Mouse (Mus musculus): Measurements from ENCODE around the gene Cers5. TPM values are rescaled to one million over a fixed set of nuclear protein-coding genes. Genes with fewer than 3 reads are reported as not detected.
A peak's percentile ranks its signal among the peaks of the same experiment; 100 is the strongest.

Cers5 gene
- total and polyA plus RNA-seq, 3 experiments, result 17.4 to 21.6 (median 17.9) TPM

GRCm38 (mm10) chr15:99735631-99736030 is 37.1 kb downstream of the Cers5 start:
- Histone ChIP-seq H3K4me1 (ENCODE audit: control insufficient read depth, insufficient read depth, low read length) (no peaks in the 10 kb centered on the region), H3K27ac (no peak overlapping the region), H3K4me3 (no peak overlapping the region), H3K79me2 (replicated peaks; ENCODE audit: control insufficient read depth, insufficient read depth, low read length) (no peaks in the 10 kb centered on the region), H3K36me3 (ENCODE audit: control insufficient read depth, insufficient read depth, low read length) (no peaks in the 10 kb centered on the region), H3K27me3 (ENCODE audit: control insufficient read depth, insufficient read depth, low read length) (no peaks in the 10 kb centered on the region), H3K9ac (ENCODE audit: low read depth, low read length) (no peak overlapping the region)
- intact Hi-C loops (cut with DNase I), result no loop called here
- no peak for TF ChIP-seq CTCF (IDR thresholded peaks at IDR 0.05)
- no peak for TF ChIP-seq EP300 (IDR thresholded peaks at IDR 0.05; ENCODE audit: insufficient read depth, low read depth, low read length)
- TF ChIP-seq POLR2A (IDR thresholded peaks at IDR 0.05; ENCODE audit: insufficient read depth, low read depth, low read length), result no peak
- WGBS, result 94% methylated on average over 2 of the region's 2 CpGs
- DNase-seq, result peak; percentile 100

- Histone ChIP-seq H3K36me3 (ENCODE audit: control insufficient read depth, insufficient read depth, low read length) (no peaks in the 10 kb centered on the region), H3K27me3 (ENCODE audit: control insufficient read depth, insufficient read depth, low read length) (no peaks in the 10 kb centered on the region), H3K4me3 (no peak overlapping the region), H3K4me1 (ENCODE audit: control insufficient read depth, insufficient read depth, low read length) (no peaks in the 10 kb centered on the region), H3K79me2 (replicated peaks; ENCODE audit: control insufficient read depth, insufficient read depth, low read length) (no peaks in the 10 kb centered on the region), H3K27ac (no peak overlapping the region), H3K9ac (ENCODE audit: low read depth, low read length) (no peak overlapping the region)
- intact Hi-C loops (cut with DNase I), result no loop called here
- no peak for DNase-seq
- TF ChIP-seq CTCF (IDR thresholded peaks at IDR 0.05) (no peak), POLR2A (IDR thresholded peaks at IDR 0.05; ENCODE audit: insufficient read depth, low read depth, low read length) (no peak), EP300 (IDR thresholded peaks at IDR 0.05; ENCODE audit: insufficient read depth, low read depth, low read length) (no peak)
- WGBS, result 99% methylated on average over 5 of the region's 5 CpGs
Observed at GRCm38 (mm10) chr15:99733186-99733585, 39.5 kb downstream of the Cers5 start.

- Histone ChIP-seq H3K36me3 (ENCODE audit: control insufficient read depth, insufficient read depth, low read length) (peaks cover under 1% of the 10 kb centered on the region; the same call in 1 of the 2 replicates), H3K4me3 (no peak overlapping the region), H3K27me3 (ENCODE audit: control insufficient read depth, insufficient read depth, low read length) (no peaks in the 10 kb centered on the region), H3K9ac (ENCODE audit: low read depth, low read length) (no peak overlapping the region), H3K79me2 (replicated peaks; ENCODE audit: control insufficient read depth, insufficient read depth, low read length) (no peaks in the 10 kb centered on the region; the same call in 1 of the 2 replicates), H3K27ac (no peak overlapping the region), H3K4me1 (ENCODE audit: control insufficient read depth, insufficient read depth, low read length) (no peaks in the 10 kb centered on the region)
- intact Hi-C loops (cut with DNase I), result no loop called here
- no peak for DNase-seq
- no peak for TF ChIP-seq EP300 (IDR thresholded peaks at IDR 0.05; ENCODE audit: insufficient read depth, low read depth, low read length)
- no peak for TF ChIP-seq CTCF (IDR thresholded peaks at IDR 0.05)
- TF ChIP-seq POLR2A (IDR thresholded peaks at IDR 0.05; ENCODE audit: insufficient read depth, low read depth, low read length), result no peak
- 93% methylated on average over 3 of the region's 3 CpGs for WGBS
Observed at GRCm38 (mm10) chr15:99731678-99732077, 41.0 kb downstream of the Cers5 start.

- no peaks in the 10 kb centered on the region; the same call in 1 of the 2 replicates for H3K79me2 ChIP-seq (replicated peaks; ENCODE audit: control insufficient read depth, insufficient read depth, low read length)
Observed at GRCm38 (mm10) chr15:99731167-99731566, 41.5 kb downstream of the Cers5 start.

GRCm38 (mm10) chr15:99729056-99729783 is 43.5 kb downstream of the Cers5 start:
- TF ChIP-seq CTCF (IDR thresholded peaks at IDR 0.05), result no peak
- no peak for TF ChIP-seq EP300 (IDR thresholded peaks at IDR 0.05; ENCODE audit: insufficient read depth, low read depth, low read length)
- no peak for TF ChIP-seq POLR2A (IDR thresholded peaks at IDR 0.05; ENCODE audit: insufficient read depth, low read depth, low read length)
- no peak overlapping the region for H3K9ac ChIP-seq (ENCODE audit: low read depth, low read length)
- WGBS, result 96% methylated on average over 3 of the region's 4 CpGs
- no peak overlapping the region for H3K27ac ChIP-seq
- H3K27me3 ChIP-seq (ENCODE audit: control insufficient read depth, insufficient read depth, low read length), result no peaks in the 10 kb centered on the region
- peaks cover 4% of the 10 kb centered on the region for H3K4me1 ChIP-seq (ENCODE audit: control insufficient read depth, insufficient read depth, low read length)
- no peak overlapping the region for H3K4me3 ChIP-seq
- H3K36me3 ChIP-seq (ENCODE audit: control insufficient read depth, insufficient read depth, low read length), result peaks cover 3% of the 10 kb centered on the region; the same call in 1 of the 2 replicates
- intact Hi-C loops (cut with DNase I), result loop anchor here (5.0 kb wide), 1 partner anchor 178 kb away; no protein-coding TSS in a partner anchor
- DNase-seq, result no peak
- H3K79me2 ChIP-seq (replicated peaks; ENCODE audit: control insufficient read depth, insufficient read depth, low read length), result no peaks in the 10 kb centered on the region; the same call in 1 of the 2 replicates

More at GRCm38 (mm10) chr15:99731167-99731566, 41.5 kb downstream of the Cers5 start:
- Histone ChIP-seq H3K27ac (no peak overlapping the region), H3K36me3 (ENCODE audit: control insufficient read depth, insufficient read depth, low read length) (peaks cover 3% of the 10 kb centered on the region; the same call in 1 of the 2 replicates), H3K27me3 (ENCODE audit: control insufficient read depth, insufficient read depth, low read length) (no peaks in the 10 kb centered on the region), H3K9ac (ENCODE audit: low read depth, low read length) (no peak overlapping the region), H3K4me1 (ENCODE audit: control insufficient read depth, insufficient read depth, low read length) (no peaks in the 10 kb centered on the region), H3K4me3 (no peak overlapping the region)
- no peak for DNase-seq
- WGBS, result 97% methylated on average over 2 of the region's 2 CpGs
- intact Hi-C loops (cut with DNase I), result no loop called here
- no peak for TF ChIP-seq POLR2A (IDR thresholded peaks at IDR 0.05; ENCODE audit: insufficient read depth, low read depth, low read length)
- TF ChIP-seq CTCF (IDR thresholded peaks at IDR 0.05), result no peak
- no peak for TF ChIP-seq EP300 (IDR thresholded peaks at IDR 0.05; ENCODE audit: insufficient read depth, low read depth, low read length)

- WGBS, result 96% methylated on average over 5 of the region's 5 CpGs
- peaks cover 11% of the 10 kb centered on the region for H3K4me1 ChIP-seq (ENCODE audit: control insufficient read depth, insufficient read depth, low read length)
- no peak for TF ChIP-seq CTCF (IDR thresholded peaks at IDR 0.05)
- no peak for TF ChIP-seq EP300 (IDR thresholded peaks at IDR 0.05; ENCODE audit: insufficient read depth, low read depth, low read length)
- no peak for TF ChIP-seq POLR2A (IDR thresholded peaks at IDR 0.05; ENCODE audit: insufficient read depth, low read depth, low read length)
- H3K27me3 ChIP-seq (ENCODE audit: control insufficient read depth, insufficient read depth, low read length), result no peaks in the 10 kb centered on the region
- no peak for DNase-seq
- H3K79me2 ChIP-seq (replicated peaks; ENCODE audit: control insufficient read depth, insufficient read depth, low read length), result no peaks in the 10 kb centered on the region; the same call in 1 of the 2 replicates
- intact Hi-C loops (cut with DNase I), result loop anchor here (5.0 kb wide), 1 partner anchor 179 kb away; no protein-coding TSS in a partner anchor
- peaks cover 3% of the 10 kb centered on the region; the same call in 1 of the 2 replicates for H3K36me3 ChIP-seq (ENCODE audit: control insufficient read depth, insufficient read depth, low read length)
- H3K4me3 ChIP-seq, result no peak overlapping the region
- no peak overlapping the region for H3K9ac ChIP-seq (ENCODE audit: low read depth, low read length)
- no peak overlapping the region for H3K27ac ChIP-seq
Observed at GRCm38 (mm10) chr15:99728211-99728610, 44.5 kb downstream of the Cers5 start.

All from heart, adult 2 months (tissue).